In the genomic region with DNA sequence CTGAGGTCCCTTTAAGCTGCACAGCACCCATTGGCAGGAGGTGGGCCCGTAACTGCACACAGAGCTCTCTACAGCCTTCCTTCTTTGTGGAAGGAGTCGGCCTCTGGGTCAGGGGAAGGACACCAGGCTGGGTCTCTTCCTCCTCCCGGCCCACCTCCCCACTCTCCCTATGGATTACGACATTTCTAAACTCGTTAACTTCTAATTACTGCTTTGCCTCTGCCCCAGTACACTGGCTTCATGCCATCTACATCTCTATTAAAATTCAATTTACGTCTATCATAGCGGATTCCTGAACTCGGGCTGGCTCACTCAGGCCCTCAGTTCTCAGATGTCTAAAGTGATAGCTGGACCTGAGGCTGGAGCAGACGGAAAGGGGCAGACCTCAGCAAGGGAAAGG, we compare ENCODE assay signal across 21 mouse cellular contexts.
A peak's percentile ranks its signal among the peaks of the same experiment; 100 is the strongest.
DNase-seq lines count a peak whose midpoint lies in the region; ATAC-seq and TF ChIP-seq lines count a peak whose summit lies in the region.
"Had no signal": no experiment of that assay in that cellular context is flagged by ENCODE, and none has a peak within 500 bp of the region (broad histone marks: within the 10 kb centered on the region; RNA-seq: fewer than 3 reads in every experiment).

No protein-coding gene starts in this region.

- no peak overlapping the region for H3K4me3 ChIP-seq in embryonic facial prominence, embryonic 14.5 days (ENCODE audit: low read depth, low read length)
- H3K4me3 ChIP-seq in embryonic facial prominence, embryonic 10.5 days: no peak overlapping the region
- H3K4me3 ChIP-seq in intestine, embryonic 15.5 days (replicated peaks): no peak overlapping the region
- no peak overlapping the region for H3K4me3 ChIP-seq in intestine, postnatal 0 days (ENCODE audit: low read depth, low read length)
- H3K4me3 ChIP-seq in lung, embryonic 16.5 days (ENCODE audit: low read length): no peak overlapping the region
- H3K4me3 ChIP-seq: embryonic facial prominence, embryonic 12.5 days; forebrain, embryonic 12.5 days; heart, embryonic 10.5 days had no signal

- intact Hi-C loops in heart, postnatal 10 days (cut with DNase I): no loop called here

- no peaks in the 10 kb centered on the region for H3K9me3 ChIP-seq in embryonic facial prominence, embryonic 14.5 days (ENCODE audit: control insufficient read depth, low read length)
- no peaks in the 10 kb centered on the region for H3K9me3 ChIP-seq in embryonic facial prominence, embryonic 10.5 days
- H3K9me3 ChIP-seq in intestine, embryonic 15.5 days: no peaks in the 10 kb centered on the region
- no peaks in the 10 kb centered on the region for H3K9me3 ChIP-seq in intestine, postnatal 0 days (ENCODE audit: control insufficient read depth)
- H3K9me3 ChIP-seq in lung, embryonic 16.5 days (ENCODE audit: control insufficient read depth, low read length): no peaks in the 10 kb centered on the region
- H3K9me3 ChIP-seq: embryonic facial prominence, embryonic 12.5 days; forebrain, embryonic 12.5 days; heart, embryonic 10.5 days had no signal

- no peaks in the 10 kb centered on the region for H3K36me3 ChIP-seq in embryonic facial prominence, embryonic 14.5 days (ENCODE audit: control insufficient read depth, insufficient read depth, low read length)
- no peaks in the 10 kb centered on the region for H3K36me3 ChIP-seq in embryonic facial prominence, embryonic 10.5 days (replicated peaks)
- H3K36me3 ChIP-seq in intestine, embryonic 15.5 days: no peaks in the 10 kb centered on the region
- H3K36me3 ChIP-seq in intestine, postnatal 0 days (ENCODE audit: control insufficient read depth, insufficient read depth): no peaks in the 10 kb centered on the region
- H3K36me3 ChIP-seq in lung, embryonic 16.5 days (ENCODE audit: control insufficient read depth, insufficient read depth, low read length): no peaks in the 10 kb centered on the region
- H3K36me3 ChIP-seq: embryonic facial prominence, embryonic 12.5 days; forebrain, embryonic 12.5 days; heart, embryonic 10.5 days had no signal

- no peak overlapping the region; the same call in 1 of the 2 replicates for H3K27ac ChIP-seq in embryonic facial prominence, embryonic 14.5 days (replicated peaks; ENCODE audit: low read depth, low read length)
- no peak overlapping the region for H3K27ac ChIP-seq in embryonic facial prominence, embryonic 10.5 days (replicated peaks)
- no peak overlapping the region for H3K27ac ChIP-seq in intestine, embryonic 15.5 days
- no peak overlapping the region for H3K27ac ChIP-seq in intestine, postnatal 0 days (ENCODE audit: low read depth, low read length)
- no peak overlapping the region for H3K27ac ChIP-seq in lung, embryonic 16.5 days (ENCODE audit: low read length)
- H3K27ac ChIP-seq: embryonic facial prominence, embryonic 12.5 days; forebrain, embryonic 12.5 days; heart, embryonic 10.5 days had no signal

- peak; percentile 16 for DNase-seq in embryonic facial prominence, embryonic 14.5 days (ENCODE audit: low spot score)
- no peak for DNase-seq in embryonic facial prominence, embryonic 10.5 days (ENCODE audit: low spot score)
- no peak for DNase-seq in lung, adult 18-20 months
- peak; percentile 37 for DNase-seq in Muller cell, postnatal 12 days (ENCODE audit: inconsistent ontology term)
- DNase-seq in heart, postnatal 10 days: no peak
- DNase-seq: adrenal gland, postnatal 14 days; cerebellum, adult 18-20 months; cerebellum, adult 9-11 months; cerebellum, postnatal 36 days; gastrocnemius, postnatal 10 days; heart, adult 18-20 months; heart, postnatal 14 days had no signal

- H3K9ac ChIP-seq in embryonic facial prominence, embryonic 14.5 days (ENCODE audit: low read depth, low read length): no peak overlapping the region
- no peak overlapping the region for H3K9ac ChIP-seq in intestine, embryonic 15.5 days
- H3K9ac ChIP-seq in intestine, postnatal 0 days (ENCODE audit: low read depth, low read length): no peak overlapping the region
- H3K9ac ChIP-seq in lung, embryonic 16.5 days (ENCODE audit: low read length): no peak overlapping the region
- H3K9ac ChIP-seq: embryonic facial prominence, embryonic 12.5 days; forebrain, embryonic 12.5 days had no signal

- H3K4me2 ChIP-seq in embryonic facial prominence, embryonic 14.5 days (ENCODE audit: low read depth, low read length): no peak overlapping the region
- no peak overlapping the region for H3K4me2 ChIP-seq in intestine, embryonic 15.5 days (replicated peaks)
- no peak overlapping the region for H3K4me2 ChIP-seq in intestine, postnatal 0 days (replicated peaks; ENCODE audit: low read depth)
- no peak overlapping the region for H3K4me2 ChIP-seq in lung, embryonic 16.5 days (ENCODE audit: low read depth, low read length)
- H3K4me2 ChIP-seq: embryonic facial prominence, embryonic 12.5 days; forebrain, embryonic 12.5 days had no signal

- no peak for ATAC-seq in embryonic facial prominence, embryonic 14.5 days (ENCODE audit: low read depth)
- ATAC-seq in intestine, embryonic 15.5 days: peak; percentile 45; the same call in 1 of the 2 replicates
- ATAC-seq in intestine, postnatal 0 days: no peak
- peak; percentile 53; the same call in 1 of the 2 replicates for ATAC-seq in lung, embryonic 16.5 days (ENCODE audit: low read depth)
- ATAC-seq: activated CD4-positive, CD25-positive, alpha-beta regulatory T cell, adult 4 months; forebrain, embryonic 16.5 days; Patski had no signal

- H3K27me3 ChIP-seq in embryonic facial prominence, embryonic 14.5 days (replicated peaks; ENCODE audit: control insufficient read depth, insufficient read depth, low read length): no peaks in the 10 kb centered on the region
- no peaks in the 10 kb centered on the region for H3K27me3 ChIP-seq in embryonic facial prominence, embryonic 10.5 days (replicated peaks; ENCODE audit: low read depth, poor library complexity, severe bottlenecking)
- no peaks in the 10 kb centered on the region for H3K27me3 ChIP-seq in intestine, embryonic 15.5 days (replicated peaks)
- no peaks in the 10 kb centered on the region for H3K27me3 ChIP-seq in intestine, postnatal 0 days (replicated peaks; ENCODE audit: control insufficient read depth, insufficient read depth, low read length)
- no peaks in the 10 kb centered on the region for H3K27me3 ChIP-seq in lung, embryonic 16.5 days (ENCODE audit: control insufficient read depth, insufficient read depth, low read depth, low read length)
- H3K27me3 ChIP-seq: embryonic facial prominence, embryonic 12.5 days; forebrain, embryonic 12.5 days had no signal

- TF ChIP-seq CTCF in intestine, postnatal 0 days (IDR thresholded peaks at IDR 0.05; ENCODE audit: low read depth): no peak

- 46% methylated on average over 9 of the region's 9 CpGs for WGBS in embryonic facial prominence, embryonic 14.5 days
- WGBS in embryonic facial prominence, embryonic 10.5 days: 65% methylated on average over 9 of the region's 9 CpGs
- WGBS in intestine, embryonic 15.5 days: 58% methylated on average over 9 of the region's 9 CpGs
- 68% methylated on average over 9 of the region's 9 CpGs for WGBS in intestine, postnatal 0 days
- 48% methylated on average over 9 of the region's 9 CpGs for WGBS in lung, embryonic 16.5 days

- no peaks in the 10 kb centered on the region; the same call in 1 of the 2 replicates for H3K4me1 ChIP-seq in embryonic facial prominence, embryonic 14.5 days (ENCODE audit: control insufficient read depth, insufficient read depth, low read length)
- H3K4me1 ChIP-seq in embryonic facial prominence, embryonic 10.5 days: peaks cover 56% of the 10 kb centered on the region
- peaks cover 6% of the 10 kb centered on the region; the same call in 1 of the 2 replicates for H3K4me1 ChIP-seq in intestine, embryonic 15.5 days (replicated peaks)
- no peaks in the 10 kb centered on the region for H3K4me1 ChIP-seq in intestine, postnatal 0 days (replicated peaks; ENCODE audit: control insufficient read depth, insufficient read depth, low read length)
- H3K4me1 ChIP-seq in lung, embryonic 16.5 days (replicated peaks; ENCODE audit: control insufficient read depth, insufficient read depth, low read length): no peaks in the 10 kb centered on the region

Comparison
In these comparisons a context has a peak if more than half of its experiments do, and no peak if none do; other contexts are left out.
1. ATAC-seq: peak in intestine, embryonic 15.5 days (single experiment) and lung, embryonic 16.5 days (single experiment); none in embryonic facial prominence, embryonic 14.5 days (single experiment) and intestine, postnatal 0 days (single experiment).
2. DNase-seq: peak in embryonic facial prominence, embryonic 14.5 days (single experiment) and Muller cell, postnatal 12 days (single experiment); none in embryonic facial prominence, embryonic 10.5 days (single experiment), lung, adult 18-20 months (0 of 2) and heart, postnatal 10 days (0 of 2).